Mouse (Mus musculus): ENCODE results near the gene Olfr1014.

DNA sequence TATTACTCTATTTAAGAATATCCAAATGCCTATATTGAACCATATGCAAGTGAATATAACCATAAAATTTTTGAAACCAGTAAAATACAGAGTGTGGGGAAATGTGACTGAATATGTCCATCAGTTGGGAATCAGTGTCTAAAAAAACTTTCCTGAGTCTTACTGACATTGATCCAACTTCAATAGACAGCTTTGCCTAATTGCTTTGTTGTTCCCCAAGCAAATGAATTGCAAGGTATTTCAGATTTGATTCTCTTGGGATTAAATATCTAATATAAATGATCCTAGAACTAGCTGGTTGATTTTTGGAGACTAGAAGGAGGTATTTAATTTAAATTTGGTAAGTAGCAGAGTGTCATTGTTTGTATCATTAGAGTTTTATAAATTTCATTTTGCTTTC is at the start of gene Olfr1014:
- TF ChIP-seq CHD2 (IDR thresholded peaks at IDR 0.05; ENCODE audit: low read depth, low read length) (no peak), HCFC1 (IDR thresholded peaks at IDR 0.05; ENCODE audit: borderline replicate concordance, insufficient read depth, low read length) (no peak)
